Mouse (Mus musculus): ENCODE results near the gene Kcnrg. TPM values are rescaled to one million over a fixed set of nuclear protein-coding genes. Genes with fewer than 3 reads are reported as not detected.
"Not testable (repeated sequence)": the region's sequence is repeated elsewhere in the genome, so short reads cannot be mapped to it uniquely, and the experiment has no call there.

Kcnrg gene
- polyA plus RNA-seq, 1 experiment from 2014 or later: 0.55 TPM

GRCm38 (mm10) chr14:61589288-61590065, 17.8 kb upstream of the Kcnrg start:
- no peak for DNase-seq (ENCODE audit: low spot score)
- no peaks in the 10 kb centered on the region for H3K9me3 ChIP-seq (ENCODE audit: control insufficient read depth, low read length)
- no peak overlapping the region for H3K4me3 ChIP-seq (ENCODE audit: low read depth, low read length)
- no peak overlapping the region for H3K4me2 ChIP-seq
- H3K27me3 ChIP-seq (replicated peaks; ENCODE audit: control insufficient read depth, insufficient read depth, low read length): no peaks in the 10 kb centered on the region
- 44% methylated on average over 4 of the region's 4 CpGs for WGBS
- H3K36me3 ChIP-seq (ENCODE audit: control insufficient read depth, insufficient read depth, low read length): no peaks in the 10 kb centered on the region
- H3K4me1 ChIP-seq (replicated peaks; ENCODE audit: control insufficient read depth, insufficient read depth, low read length): no peaks in the 10 kb centered on the region
- H3K9ac ChIP-seq (ENCODE audit: low read depth, low read length): no peak overlapping the region
- ATAC-seq (replicated peaks; ENCODE audit: low FRiP score): no peak
- no peak overlapping the region for H3K27ac ChIP-seq (ENCODE audit: low read depth, low read length)

GRCm38 (mm10) chr14:61596719-61597426, 10.4 kb upstream of the Kcnrg start:
- Histone ChIP-seq H3K27me3 (replicated peaks; ENCODE audit: control insufficient read depth, insufficient read depth, low read length) (no peaks in the 10 kb centered on the region), H3K36me3 (ENCODE audit: control insufficient read depth, insufficient read depth, low read length) (no peaks in the 10 kb centered on the region), H3K4me2 (no peak overlapping the region), H3K4me1 (replicated peaks; ENCODE audit: control insufficient read depth, insufficient read depth, low read length) (peaks cover 5% of the 10 kb centered on the region; the same call in 1 of the 2 replicates), H3K9ac (ENCODE audit: low read depth, low read length) (no peak overlapping the region), H3K27ac (ENCODE audit: low read depth, low read length) (no peak overlapping the region), H3K4me3 (ENCODE audit: low read depth, low read length) (no peak overlapping the region), H3K9me3 (ENCODE audit: control insufficient read depth, low read length) (no peaks in the 10 kb centered on the region)
- 85% methylated on average over 9 of the region's 9 CpGs for WGBS
- DNase-seq (ENCODE audit: low spot score) (no peak), ATAC-seq (replicated peaks; ENCODE audit: low FRiP score) (no peak)

- peak within 1 kb of the TSS; percentile 57 for H3K4me3 ChIP-seq (ENCODE audit: low read depth, low read length)
- peak within 1 kb of the TSS; percentile 59 for H3K4me2 ChIP-seq
- 28% methylated on average over 5 of the region's 5 CpGs for WGBS
- H3K36me3 ChIP-seq (ENCODE audit: control insufficient read depth, insufficient read depth, low read length): no peaks in the 10 kb centered on the region
- ATAC-seq (replicated peaks; ENCODE audit: low FRiP score): peak; percentile 62
- peak within 1 kb of the TSS; percentile 72 for H3K9ac ChIP-seq (ENCODE audit: low read depth, low read length)
- DNase-seq (ENCODE audit: low spot score): peak; percentile 65
- no peaks in the 10 kb centered on the region for H3K9me3 ChIP-seq (ENCODE audit: control insufficient read depth, low read length)
- H3K27me3 ChIP-seq (replicated peaks; ENCODE audit: control insufficient read depth, insufficient read depth, low read length): no peaks in the 10 kb centered on the region
- H3K27ac ChIP-seq (ENCODE audit: low read depth, low read length): peak within 1 kb of the TSS; percentile 9; the same call in 1 of the 2 replicates
- peaks cover 5% of the 10 kb centered on the region; the same call in 1 of the 2 replicates for H3K4me1 ChIP-seq (replicated peaks; ENCODE audit: control insufficient read depth, insufficient read depth, low read length)
Measured at GRCm38 (mm10) chr14:61597968-61598367, 9.3 kb upstream of the Kcnrg start, which contains the start of gene Trim13. Gene Trim13 (plus strand): TSS chr14:61598247.

GRCm38 (mm10) chr14:61599057-61599806, 8.0 kb upstream of the Kcnrg start:
- ATAC-seq (replicated peaks; ENCODE audit: low FRiP score) (peak; percentile 96), DNase-seq (ENCODE audit: low spot score) (peak; percentile 89)
- WGBS: 4% methylated on average over 44 of the region's 44 CpGs
- H3K36me3 ChIP-seq (ENCODE audit: control insufficient read depth, insufficient read depth, low read length): no peaks in the 10 kb centered on the region
- peak overlapping the region; percentile 57 for H3K4me3 ChIP-seq (ENCODE audit: low read depth, low read length)
- peak overlapping the region; percentile 72 for H3K9ac ChIP-seq (ENCODE audit: low read depth, low read length)
- peak overlapping the region; percentile 59 for H3K4me2 ChIP-seq
- no peaks in the 10 kb centered on the region for H3K27me3 ChIP-seq (replicated peaks; ENCODE audit: control insufficient read depth, insufficient read depth, low read length)
- H3K27ac ChIP-seq (ENCODE audit: low read depth, low read length): peak overlapping the region; percentile 8; the same call in 1 of the 2 replicates
- peaks cover 5% of the 10 kb centered on the region; the same call in 1 of the 2 replicates for H3K4me1 ChIP-seq (replicated peaks; ENCODE audit: control insufficient read depth, insufficient read depth, low read length)
- H3K9me3 ChIP-seq (ENCODE audit: control insufficient read depth, low read length): no peaks in the 10 kb centered on the region

- H3K9me3 ChIP-seq (ENCODE audit: control insufficient read depth, low read length): no peaks in the 10 kb centered on the region
- H3K4me1 ChIP-seq (replicated peaks; ENCODE audit: control insufficient read depth, insufficient read depth, low read length): peaks cover 5% of the 10 kb centered on the region; the same call in 1 of the 2 replicates
- H3K9ac ChIP-seq (ENCODE audit: low read depth, low read length): no peak overlapping the region
- no peak overlapping the region for H3K27ac ChIP-seq (ENCODE audit: low read depth, low read length)
- DNase-seq (ENCODE audit: low spot score): no peak
- ATAC-seq (replicated peaks; ENCODE audit: low FRiP score): no peak
- 83% methylated on average over 9 of the region's 9 CpGs for WGBS
- peaks cover 5% of the 10 kb centered on the region; the same call in 1 of the 2 replicates for H3K36me3 ChIP-seq (ENCODE audit: control insufficient read depth, insufficient read depth, low read length)
- H3K4me3 ChIP-seq (ENCODE audit: low read depth, low read length): no peak overlapping the region
- no peaks in the 10 kb centered on the region for H3K27me3 ChIP-seq (replicated peaks; ENCODE audit: control insufficient read depth, insufficient read depth, low read length)
- no peak overlapping the region for H3K4me2 ChIP-seq
Measured at GRCm38 (mm10) chr14:61601348-61601747, 5.9 kb upstream of the Kcnrg start.

- Histone ChIP-seq H3K27ac (ENCODE audit: low read depth, low read length) (no peak overlapping the region), H3K9ac (ENCODE audit: low read depth, low read length) (no peak overlapping the region), H3K4me2 (no peak overlapping the region), H3K36me3 (ENCODE audit: control insufficient read depth, insufficient read depth, low read length) (peaks cover 7% of the 10 kb centered on the region; the same call in 1 of the 2 replicates), H3K27me3 (replicated peaks; ENCODE audit: control insufficient read depth, insufficient read depth, low read length) (no peaks in the 10 kb centered on the region), H3K4me1 (replicated peaks; ENCODE audit: control insufficient read depth, insufficient read depth, low read length) (peaks cover under 1% of the 10 kb centered on the region; the same call in 1 of the 2 replicates), H3K4me3 (ENCODE audit: low read depth, low read length) (no peak overlapping the region), H3K9me3 (ENCODE audit: control insufficient read depth, low read length) (no peaks in the 10 kb centered on the region)
- 85% methylated on average over 8 of the region's 8 CpGs for WGBS
- DNase-seq (ENCODE audit: low spot score) (no peak), ATAC-seq (replicated peaks; ENCODE audit: low FRiP score) (no peak)
Measured at GRCm38 (mm10) chr14:61603069-61603755, 4.0 kb upstream of the Kcnrg start.

GRCm38 (mm10) chr14:61604081-61604480, 3.2 kb upstream of the Kcnrg start:
- Histone ChIP-seq H3K36me3 (ENCODE audit: control insufficient read depth, insufficient read depth, low read length) (peaks cover 7% of the 10 kb centered on the region; the same call in 1 of the 2 replicates), H3K4me1 (replicated peaks; ENCODE audit: control insufficient read depth, insufficient read depth, low read length) (no peaks in the 10 kb centered on the region; the same call in 1 of the 2 replicates), H3K4me3 (ENCODE audit: low read depth, low read length) (no peak overlapping the region), H3K27ac (ENCODE audit: low read depth, low read length) (no peak overlapping the region), H3K27me3 (replicated peaks; ENCODE audit: control insufficient read depth, insufficient read depth, low read length) (no peaks in the 10 kb centered on the region), H3K9me3 (ENCODE audit: control insufficient read depth, low read length) (no peaks in the 10 kb centered on the region), H3K9ac (ENCODE audit: low read depth, low read length) (no peak overlapping the region), H3K4me2 (no peak overlapping the region)
- no peak for ATAC-seq (replicated peaks; ENCODE audit: low FRiP score)
- DNase-seq (ENCODE audit: low spot score): no peak
- 87% methylated on average over 3 of the region's 3 CpGs for WGBS

GRCm38 (mm10) chr14:61606088-61606487, 1.2 kb upstream of the Kcnrg start:
- not testable (repeated sequence) for H3K27ac ChIP-seq (ENCODE audit: low read depth, low read length); H3K4me1 ChIP-seq (replicated peaks; ENCODE audit: control insufficient read depth, insufficient read depth, low read length); H3K27me3 ChIP-seq (replicated peaks; ENCODE audit: control insufficient read depth, insufficient read depth, low read length); H3K9me3 ChIP-seq (ENCODE audit: control insufficient read depth, low read length); H3K4me2 ChIP-seq; ATAC-seq (replicated peaks; ENCODE audit: low FRiP score); H3K36me3 ChIP-seq (ENCODE audit: control insufficient read depth, insufficient read depth, low read length); H3K9ac ChIP-seq (ENCODE audit: low read depth, low read length); DNase-seq (ENCODE audit: low spot score); H3K4me3 ChIP-seq (ENCODE audit: low read depth, low read length)
- 88% methylated on average over 2 of the region's 2 CpGs for WGBS

All from liver, embryonic 11.5 days (tissue).